Mouse (Mus musculus) A20 (cell line): ENCODE results near the gene Ccdc150.
A peak's percentile ranks its signal among the peaks of the same experiment; 100 is the strongest.

Experiments
- DNase-seq: peaks from one replicate; pipeline ENCODE4 v3.0.0-alpha.2; 2011; ENCODE audit warnings: low read depth, low spot score

The Ccdc150 gene

DNA sequence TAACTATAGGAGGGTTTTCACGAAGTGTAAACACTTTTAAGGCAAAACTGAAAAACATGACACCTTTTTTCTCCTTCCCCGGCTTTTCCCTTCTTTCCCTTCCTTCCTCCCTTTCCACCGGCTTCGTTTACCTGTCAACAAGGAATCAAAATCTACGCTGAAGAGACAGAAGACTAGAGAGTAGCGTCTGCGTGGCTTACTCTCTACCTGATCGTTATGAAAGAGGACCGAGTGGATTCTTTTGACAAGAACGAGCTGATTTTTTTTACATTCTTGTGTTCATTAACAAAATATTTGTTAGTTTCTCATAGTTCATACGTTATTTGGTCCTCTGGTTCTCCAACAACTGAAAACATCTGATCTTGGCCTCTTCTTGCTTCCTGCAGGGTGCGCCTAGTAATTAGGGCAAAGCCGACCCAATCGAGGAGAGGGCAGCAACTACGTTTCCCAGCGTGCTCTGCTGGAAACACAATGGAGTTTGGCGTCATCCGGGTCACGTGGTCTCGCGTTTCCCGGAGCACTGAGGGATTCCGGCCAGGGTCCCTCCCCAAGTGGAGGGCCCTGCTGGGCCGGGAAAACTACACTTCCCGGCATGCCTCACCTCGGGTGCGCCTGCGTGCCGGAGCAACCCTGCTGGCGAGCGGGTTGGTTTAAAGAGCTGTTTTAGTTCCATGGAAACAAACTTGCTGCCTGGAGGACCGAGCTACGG, at the start of gene Ccdc150:
Gene Ccdc150 (plus strand): TSS at position 526 of the 709 bp plus-strand sequence.
- peak; percentile 62 for DNase-seq

DNA sequence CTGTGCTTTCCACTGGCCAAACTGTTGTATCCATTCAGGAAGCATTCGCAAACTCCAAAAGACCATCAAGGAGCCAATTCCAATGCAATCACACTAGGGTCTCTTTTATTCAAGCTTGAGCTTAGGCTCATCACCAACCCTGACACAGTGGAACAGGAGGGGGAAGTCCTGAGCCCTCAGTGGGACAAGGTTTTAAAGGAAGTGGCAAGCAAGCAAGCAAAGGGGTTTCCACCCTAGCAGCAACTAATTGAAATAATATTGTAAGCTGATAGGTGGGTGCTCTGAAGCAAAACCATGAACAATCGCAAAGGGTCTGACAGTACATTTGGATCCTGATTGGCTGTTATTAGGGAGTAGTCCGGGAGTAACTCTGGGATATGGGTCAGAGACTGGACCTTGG, 30.2 kb upstream of the Ccdc150 start:
- no peak for DNase-seq

DNA sequence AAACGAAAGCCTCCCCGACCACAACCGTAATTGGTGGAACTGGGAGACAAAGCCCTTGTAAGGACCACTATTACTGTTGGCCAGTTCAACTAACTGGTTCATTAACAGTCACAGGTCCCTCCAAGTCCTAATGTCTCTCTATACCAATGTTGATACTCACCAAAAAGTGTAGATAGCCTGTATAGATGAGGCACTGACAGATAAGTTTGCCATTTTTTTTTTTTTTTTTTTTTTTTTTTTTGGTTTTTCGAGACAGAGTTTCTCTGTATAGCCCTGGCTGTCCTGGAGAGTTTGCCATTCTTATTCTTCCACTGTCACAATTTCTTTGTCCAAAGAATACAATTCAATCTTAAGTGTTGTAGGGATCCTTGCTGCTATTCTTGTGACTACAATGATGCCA, 7.8 kb upstream of the Ccdc150 start:
- DNase-seq = no peak

DNA sequence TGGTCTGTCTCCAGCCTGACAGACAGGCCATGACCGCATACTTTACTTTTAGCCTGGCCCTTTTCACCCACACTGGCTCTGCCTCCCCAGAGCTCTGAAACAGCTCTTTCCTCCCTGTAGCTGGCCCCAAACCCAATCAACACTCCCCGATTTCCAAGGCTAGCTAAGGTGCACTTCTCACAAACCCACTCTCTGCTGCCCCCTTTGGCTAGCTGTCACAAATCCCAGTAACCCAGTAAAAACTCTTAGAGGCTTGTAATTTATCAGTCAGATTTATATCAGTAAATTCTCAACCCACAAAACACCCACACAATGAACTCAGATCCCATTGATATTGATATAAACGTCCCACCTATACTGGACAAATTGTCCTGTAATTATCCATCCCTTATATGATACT, 25.1 kb downstream of the Ccdc150 start:
- peak; percentile 18 for DNase-seq

DNA sequence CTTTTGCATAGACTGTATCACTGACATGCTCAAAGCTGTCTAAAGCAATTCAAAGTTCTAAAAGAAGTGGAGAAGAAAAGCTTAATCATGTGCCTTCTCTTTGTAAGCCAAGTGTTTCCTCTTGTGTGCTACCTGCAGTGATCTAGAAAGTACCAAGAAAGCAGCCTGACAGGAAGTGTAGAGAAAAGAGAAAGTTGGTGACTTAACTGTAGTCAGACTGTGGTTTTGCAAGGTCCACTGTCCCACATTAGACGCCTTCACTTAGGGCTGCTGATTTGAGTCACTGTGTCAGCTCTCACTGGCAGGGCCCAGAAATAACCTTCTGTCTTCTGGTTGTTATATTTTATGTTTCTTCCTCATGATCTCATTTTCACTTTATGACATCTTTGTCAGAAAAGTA, 29.1 kb downstream of the Ccdc150 start:
- DNase-seq = no peak

DNA sequence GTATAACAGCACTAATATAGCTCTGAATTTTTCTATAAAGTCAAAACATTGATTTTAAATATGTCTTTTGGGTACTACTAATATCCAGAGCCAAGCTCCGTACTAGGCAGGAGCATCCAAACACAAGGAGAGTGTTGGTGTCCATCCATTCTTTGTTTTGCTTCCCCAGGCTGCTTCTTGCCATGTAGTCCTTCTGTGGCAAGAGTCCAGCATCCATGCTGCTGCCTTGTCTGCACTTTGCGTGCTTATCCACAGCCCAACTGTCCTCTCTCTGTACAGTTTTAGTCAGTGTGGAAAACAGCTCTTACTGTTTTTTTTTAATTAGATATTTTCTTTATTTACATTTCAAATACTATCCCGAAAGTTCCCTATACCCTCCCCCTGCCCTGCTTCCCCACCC, 30.2 kb downstream of the Ccdc150 start:
- DNase-seq = no peak

DNA sequence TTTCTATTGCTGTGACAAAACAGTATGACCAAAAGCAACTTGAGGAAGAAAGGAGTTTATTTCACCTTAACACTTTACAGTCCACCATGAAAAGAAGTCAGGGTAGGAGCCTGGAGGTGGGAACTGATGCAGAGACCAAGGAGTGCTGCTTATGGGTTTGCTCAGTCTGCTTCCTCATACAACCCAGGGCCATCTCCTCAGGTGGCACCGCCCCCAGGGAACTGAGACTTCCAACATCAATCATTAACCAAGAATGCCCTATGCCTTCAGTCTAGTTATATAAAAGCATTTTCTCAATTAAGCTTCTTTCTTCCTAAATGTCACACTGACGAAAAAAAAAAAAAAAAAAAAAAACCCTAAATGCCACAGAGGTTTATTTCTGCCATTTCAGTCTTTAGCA, 55.9 kb downstream of the Ccdc150 start:
- no peak for DNase-seq

DNA sequence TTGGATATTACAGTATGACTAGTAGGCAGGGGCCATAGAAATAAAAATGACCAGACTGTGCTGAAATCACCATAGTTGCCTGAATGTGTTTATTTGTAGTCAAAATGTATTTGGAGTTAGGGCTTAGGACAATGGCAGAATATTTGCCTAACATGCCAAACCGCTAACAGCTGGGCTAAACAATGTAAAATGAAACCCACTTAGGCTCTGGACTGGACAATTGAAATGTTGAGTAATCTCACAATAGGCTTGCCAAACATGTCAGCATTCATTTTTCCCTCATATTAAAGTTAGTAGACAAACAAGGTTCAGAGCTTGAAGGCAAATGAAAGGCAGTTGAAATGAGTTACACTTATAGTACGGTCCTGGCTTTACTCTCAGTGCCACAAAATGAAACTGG, 76.2 kb downstream of the Ccdc150 start:
- DNase-seq = no peak

DNA sequence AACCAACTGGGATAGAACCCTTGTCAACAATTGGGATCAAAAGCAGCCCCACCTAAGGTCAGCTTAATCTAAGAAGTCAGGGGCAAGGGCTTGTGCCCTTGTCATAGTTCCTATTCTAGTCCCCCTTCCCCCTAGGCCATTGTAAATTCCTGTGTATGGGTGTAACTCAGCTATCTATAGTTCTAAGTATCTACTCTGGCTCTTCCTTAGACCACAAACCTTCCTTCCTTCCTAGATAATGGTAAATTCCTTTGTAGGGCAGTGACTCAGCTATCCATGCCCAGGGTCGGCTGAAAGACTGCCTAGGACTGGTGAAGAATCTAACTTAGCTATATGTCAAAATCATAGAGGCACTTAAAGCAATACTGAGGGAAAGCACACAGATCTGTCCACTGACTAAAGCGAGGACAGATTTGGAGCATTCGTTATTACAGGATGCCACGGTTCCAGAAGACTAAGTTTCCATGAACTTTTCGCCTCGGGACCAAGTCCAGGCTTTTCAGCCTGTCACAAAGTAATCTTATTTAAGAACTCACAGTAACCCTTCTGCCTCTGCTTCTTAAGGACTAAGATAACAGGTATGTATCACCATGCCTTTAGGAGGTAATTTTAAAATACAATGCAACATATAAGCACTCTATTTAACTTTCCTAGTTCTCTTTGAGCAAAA, 77.5 kb downstream of the Ccdc150 start:
- no peak for DNase-seq

DNA sequence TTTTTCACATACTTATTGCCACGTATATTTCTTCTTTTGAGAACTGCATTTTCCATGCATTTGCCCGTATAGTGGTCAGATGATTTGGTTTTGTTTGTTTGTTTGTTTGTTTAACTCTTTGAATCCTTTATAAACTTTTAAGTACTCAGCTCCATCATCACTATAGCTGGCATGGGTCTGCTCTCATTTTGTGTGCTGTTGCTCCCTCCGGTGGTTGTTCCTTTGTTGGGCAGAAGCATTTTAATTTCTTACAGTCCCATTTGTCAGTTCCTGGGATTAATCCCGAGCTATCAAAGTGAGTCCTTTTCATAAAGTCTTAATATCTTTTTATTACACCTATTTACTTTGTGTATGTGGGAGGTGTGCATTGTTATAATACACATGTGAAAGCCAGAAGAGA, 82.5 kb downstream of the Ccdc150 start:
- peak; percentile 45 for DNase-seq

DNA sequence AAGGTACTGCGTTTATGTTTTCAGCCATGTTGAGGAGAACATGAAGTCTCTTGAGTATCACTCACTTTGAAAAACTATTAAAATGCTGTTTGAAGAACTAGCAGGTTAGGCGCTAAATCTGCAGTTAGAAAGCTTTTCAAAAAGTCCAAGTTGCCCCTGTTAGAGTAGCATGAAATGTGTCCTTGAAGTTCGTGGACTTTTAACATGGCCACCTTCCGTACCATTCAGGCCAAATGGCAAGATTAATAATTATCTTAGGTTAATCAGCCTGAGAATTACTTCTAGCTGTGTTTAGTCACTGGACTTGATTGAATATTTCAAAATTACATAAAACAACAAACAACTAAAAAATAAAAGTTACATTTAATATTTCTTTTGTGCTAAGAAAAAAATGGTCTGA, 104.3 kb downstream of the Ccdc150 start:
- no peak for DNase-seq

DNA sequence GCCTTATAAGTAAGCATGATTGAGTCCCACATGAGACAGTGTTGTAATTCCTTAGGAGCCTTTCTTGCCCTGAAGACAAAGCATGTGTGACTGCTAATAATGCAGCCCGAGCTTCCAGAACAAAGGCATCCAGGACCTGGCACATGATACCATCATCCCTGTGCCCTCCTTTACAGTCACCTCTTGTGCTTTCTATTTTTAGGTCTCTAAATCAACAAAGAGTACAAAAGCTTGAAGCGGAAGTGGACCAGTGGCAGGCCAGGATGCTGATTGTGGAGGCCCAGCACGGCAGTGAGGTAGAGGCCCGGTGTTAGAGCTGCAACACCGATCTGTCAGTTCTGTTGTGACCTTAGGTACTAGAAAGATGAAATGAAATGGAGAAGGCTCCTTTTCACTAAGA, 105.0 kb downstream of the Ccdc150 start:
- no peak for DNase-seq

DNA sequence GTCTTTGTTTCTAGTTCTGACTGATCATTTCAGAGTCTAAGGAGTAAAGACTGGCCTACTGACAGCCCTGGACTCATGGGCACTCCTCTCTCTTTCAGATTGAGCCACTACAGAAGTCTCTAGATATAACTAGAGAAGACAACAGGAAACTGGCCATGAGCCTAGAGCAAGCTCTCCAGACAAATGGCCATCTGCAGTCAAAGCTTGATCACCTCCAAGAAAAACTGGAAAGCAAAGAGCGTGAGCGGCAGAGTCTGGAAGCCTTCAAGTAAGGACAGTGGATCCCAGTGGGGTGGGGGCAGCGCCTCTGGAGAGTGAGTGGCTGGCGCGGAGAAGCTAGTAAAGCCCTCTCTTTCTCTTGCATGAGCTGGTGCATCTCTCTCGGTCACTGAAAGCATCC, 106.1 kb downstream of the Ccdc150 start:
- no peak for DNase-seq

DNA sequence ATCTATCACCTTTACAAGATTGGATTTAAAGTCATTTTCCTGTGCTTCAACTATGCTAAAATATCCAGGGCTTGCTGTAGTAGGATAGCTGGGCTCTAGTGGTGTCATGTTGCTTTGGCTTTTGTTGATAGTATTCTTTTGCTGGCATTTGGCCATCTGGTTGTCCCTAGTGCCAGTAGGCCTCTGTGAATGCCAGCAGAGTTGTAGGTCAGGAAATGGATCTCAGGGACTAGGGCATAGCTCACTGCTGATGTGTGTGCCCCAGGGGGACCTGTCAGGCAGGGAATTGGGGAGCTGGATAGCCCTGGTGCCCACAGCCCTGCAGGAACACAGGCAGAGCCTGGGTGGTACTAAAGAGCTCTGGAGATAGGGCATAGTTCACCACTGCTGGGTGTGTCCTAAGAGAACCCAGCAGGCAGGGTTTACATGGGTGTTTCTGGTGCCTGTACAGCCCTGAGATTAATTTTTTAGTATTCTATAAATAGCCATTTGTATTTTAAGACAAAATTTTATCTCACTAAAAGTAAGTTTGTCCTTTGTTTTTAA, 127.1 kb downstream of the Ccdc150 start:
- DNase-seq = no peak

DNA sequence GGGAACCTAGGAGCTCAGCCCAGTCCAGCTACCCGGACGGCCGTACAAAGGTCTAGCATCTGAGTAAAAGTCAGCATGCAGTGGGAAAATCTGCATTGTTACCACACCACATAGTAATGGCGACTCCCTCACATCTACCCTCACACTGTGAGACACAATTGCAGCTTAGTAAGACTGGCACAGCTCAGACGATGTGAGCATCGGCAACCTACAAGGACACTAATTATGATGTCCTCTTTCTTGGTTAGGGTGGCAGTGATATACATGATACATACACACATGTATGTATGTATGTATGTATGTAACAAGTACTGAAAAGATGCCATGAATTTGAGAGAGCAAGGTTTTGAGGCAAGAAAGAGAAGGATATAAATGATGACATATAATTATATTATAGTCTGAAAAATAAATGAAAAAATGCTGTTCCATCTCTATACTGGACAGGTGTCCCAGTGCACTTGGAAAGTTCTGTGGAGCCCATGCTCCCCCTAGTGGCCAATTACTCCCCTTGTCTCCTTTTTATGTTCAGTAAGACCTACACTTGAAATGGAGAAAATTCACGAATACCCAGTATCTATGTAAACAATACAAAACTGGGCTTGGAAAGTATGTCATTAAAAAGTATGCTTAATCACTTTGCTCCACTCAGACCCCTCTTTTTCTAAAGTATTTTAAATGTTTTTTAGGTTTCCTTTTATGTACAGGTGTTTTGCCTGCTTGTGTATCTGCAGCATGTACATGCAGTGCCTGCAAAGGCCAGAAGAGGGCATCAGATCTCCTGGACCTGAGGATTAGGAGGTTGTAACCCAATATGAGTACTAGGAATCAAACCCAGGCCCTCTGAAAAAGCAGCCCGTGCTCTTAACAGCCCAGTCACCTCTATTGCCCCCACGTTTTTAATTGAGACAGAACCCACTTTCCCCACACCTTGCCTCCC, 130.8 kb downstream of the Ccdc150 start:
- peak; percentile 79 for DNase-seq

DNA sequence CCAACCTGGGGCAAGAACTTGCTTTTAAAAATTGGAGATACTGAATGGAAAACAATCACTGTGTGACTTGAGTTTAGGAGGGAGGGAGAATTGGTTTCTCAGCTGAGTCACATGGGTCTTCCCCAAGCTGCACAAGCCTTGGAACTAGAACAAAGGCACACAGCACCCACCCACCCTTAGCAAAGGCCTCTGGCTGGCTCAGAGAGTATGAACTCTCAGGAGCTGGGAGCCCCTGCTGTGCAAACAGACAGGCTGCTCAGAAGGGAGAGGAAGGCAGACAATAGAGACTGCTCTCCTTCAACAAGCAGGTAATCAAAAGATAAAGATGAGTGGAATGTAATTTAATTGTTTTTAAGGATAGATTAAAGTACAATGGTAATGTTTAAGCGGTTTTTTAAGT, 133.7 kb downstream of the Ccdc150 start:
- no peak for DNase-seq

DNA sequence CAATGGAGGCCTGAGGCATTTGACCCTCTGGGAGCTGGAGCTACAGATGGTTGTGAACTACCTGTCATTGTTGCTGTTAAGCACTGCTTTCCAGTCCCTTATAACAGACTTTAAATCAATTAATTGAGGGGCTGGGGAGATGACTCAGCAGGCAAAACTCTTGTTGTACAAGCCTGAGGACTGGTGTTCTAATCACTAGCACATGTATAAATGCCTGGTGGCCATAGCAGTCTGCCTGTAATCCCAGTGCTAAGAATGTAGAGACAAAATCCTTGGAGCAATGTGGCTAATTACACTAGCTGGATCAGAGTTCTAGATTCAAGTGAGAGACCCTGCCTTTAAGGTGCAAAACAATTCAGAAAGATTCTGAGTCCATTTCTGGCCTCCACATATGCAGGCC, 152.3 kb downstream of the Ccdc150 start:
- no peak for DNase-seq
